Mouse (Mus musculus) intestine, postnatal 0 days (tissue): Measurements from ENCODE around the gene Tgm2. TPM values are rescaled to one million over a fixed set of nuclear protein-coding genes. Genes with fewer than 3 reads are reported as not detected.
A peak's percentile ranks its signal among the peaks of the same experiment; 100 is the strongest.

Experiments
- ATAC-seq: fragments of 200-750 bp; cut with Nextera tagmentation; 2 replicates; pipeline ENCODE4 v1.8.0; 2017; ENCODE audit warnings: mild to moderate bottlenecking, moderate TSS enrichment, moderate library complexity
- H3K27ac ChIP-seq: fragments of 300-500 bp; sonication (generic); 2 replicates; pipeline ENCODE4 v1.5.1; 2014; ENCODE audit warnings: mild to moderate bottlenecking, low read depth, low read length, moderate library complexity
- H3K27me3 ChIP-seq: fragments of 300-500 bp; sonication (generic); replicated peaks from 2 replicates; pipeline ENCODE4 v1.6.1; 2014; ENCODE audit warnings: low read length, mixed read lengths; ENCODE audit not compliant: control insufficient read depth, insufficient read depth
- H3K36me3 ChIP-seq: fragments of 300-500 bp; sonication (generic); 2 replicates; pipeline ENCODE4 v1.6.1; 2014; ENCODE audit warnings: mild to moderate bottlenecking, moderate library complexity; ENCODE audit not compliant: control insufficient read depth, insufficient read depth
- H3K4me1 ChIP-seq: fragments of 300-500 bp; sonication (generic); replicated peaks from 2 replicates; pipeline ENCODE4 v1.6.1; 2014; ENCODE audit warnings: antibody characterized with exemption, low read length, mixed read lengths; ENCODE audit not compliant: control insufficient read depth, insufficient read depth
- H3K4me2 ChIP-seq: fragments of 300-500 bp; sonication (generic); replicated peaks from 2 replicates; pipeline ENCODE4 v1.6.1; 2014; ENCODE audit warnings: low read depth, mild to moderate bottlenecking, moderate library complexity
- H3K4me3 ChIP-seq: fragments of 300-500 bp; sonication (generic); 2 replicates; pipeline ENCODE4 v1.5.1; 2014; ENCODE audit warnings: low read depth, low read length
- H3K9ac ChIP-seq: fragments of 300-500 bp; sonication (generic); 2 replicates; pipeline ENCODE4 v1.6.1; 2014; ENCODE audit warnings: mild to moderate bottlenecking, low read depth, low read length
- H3K9me3 ChIP-seq: fragments of 300-500 bp; sonication (generic); 2 replicates; pipeline ENCODE4 v1.6.1; 2016; ENCODE audit warnings: mixed run types; ENCODE audit not compliant: control insufficient read depth
- CTCF ChIP-seq: sonication (generic); IDR thresholded peaks from 2 replicates; pipeline ENCODE4 v1.5.1; 2016; ENCODE audit warnings: low read depth, mild to moderate bottlenecking, control low read depth, antibody characterized with exemption, moderate library complexity
- WGBS: fragments of 180-500 bp; shearing (Covaris S2); extraction: QIAGEN DNeasy Blood & Tissue Kit; methylation state at CpG from one replicate; pipeline ENCODE4 v1.1.7; 2014; 5-methylcytosine and 5-hydroxymethylcytosine counted together
- polyA plus RNA-seq: library from polyadenylated mRNA; unstranded; fragments of >200 nt; fragmentation: Nextera tagmentation; extraction: Ambion mirVana; gene quantifications from 2 replicates; pipeline ENCODE4 v1.2.1, GENCODE M21; 2015

The Tgm2 gene
- polyA plus RNA-seq, 1 experiment from 2014 or later: 40.0 TPM

GRCm38 (mm10) chr2:158093345-158093744 is 52.9 kb downstream of the Tgm2 start:
- no peak overlapping the region for H3K4me3 ChIP-seq
- no peak overlapping the region for H3K27ac ChIP-seq
- no peak overlapping the region for H3K9ac ChIP-seq
- no peaks in the 10 kb centered on the region for H3K36me3 ChIP-seq
- no peak overlapping the region for H3K4me2 ChIP-seq
- no peaks in the 10 kb centered on the region for H3K27me3 ChIP-seq
- no peak for ATAC-seq
- WGBS: 56% methylated on average over 5 of the region's 5 CpGs
- TF ChIP-seq CTCF: no peak
- H3K4me1 ChIP-seq: no peaks in the 10 kb centered on the region
- H3K9me3 ChIP-seq: no peaks in the 10 kb centered on the region

GRCm38 (mm10) chr2:158090096-158090495 is 56.1 kb downstream of the Tgm2 start:
- ATAC-seq: no peak
- Histone ChIP-seq H3K36me3 (no peaks in the 10 kb centered on the region), H3K4me3 (no peak overlapping the region), H3K9me3 (no peaks in the 10 kb centered on the region), H3K27ac (no peak overlapping the region), H3K27me3 (no peaks in the 10 kb centered on the region), H3K9ac (no peak overlapping the region), H3K4me1 (no peaks in the 10 kb centered on the region), H3K4me2 (no peak overlapping the region)
- WGBS: 87% methylated on average over 4 of the region's 4 CpGs
- no peak for TF ChIP-seq CTCF

GRCm38 (mm10) chr2:158084486-158084885 is 61.8 kb downstream of the Tgm2 start:
- Histone ChIP-seq H3K27ac (no peak overlapping the region), H3K4me2 (no peak overlapping the region), H3K4me1 (peaks cover 12% of the 10 kb centered on the region; the same call in 1 of the 2 replicates), H3K9ac (no peak overlapping the region), H3K27me3 (no peaks in the 10 kb centered on the region), H3K4me3 (no peak overlapping the region), H3K9me3 (no peaks in the 10 kb centered on the region), H3K36me3 (no peaks in the 10 kb centered on the region)
- no peak for ATAC-seq
- 61% methylated on average over 8 of the region's 8 CpGs for WGBS
- TF ChIP-seq CTCF: no peak

- H3K4me3 ChIP-seq: no peak overlapping the region
- H3K27ac ChIP-seq: peak overlapping the region; percentile 76
- ATAC-seq: peak; percentile 88
- H3K27me3 ChIP-seq: no peaks in the 10 kb centered on the region
- H3K36me3 ChIP-seq: peaks cover 18% of the 10 kb centered on the region
- no peaks in the 10 kb centered on the region for H3K9me3 ChIP-seq
- peak overlapping the region; percentile 22 for H3K4me2 ChIP-seq
- WGBS: 36% methylated on average over 9 of the region's 9 CpGs
- H3K9ac ChIP-seq: no peak overlapping the region
- peaks cover 18% of the 10 kb centered on the region; the same call in 1 of the 2 replicates for H3K4me1 ChIP-seq
- TF ChIP-seq CTCF: no peak
Observed at GRCm38 (mm10) chr2:158080622-158081241, 65.5 kb downstream of the Tgm2 start.

- H3K4me3 ChIP-seq: no peak overlapping the region
- peaks cover 18% of the 10 kb centered on the region; the same call in 1 of the 2 replicates for H3K4me1 ChIP-seq
- TF ChIP-seq CTCF: peak; percentile 57
- WGBS: 30% methylated on average over 9 of the region's 9 CpGs
- H3K9ac ChIP-seq: no peak overlapping the region
- no peak overlapping the region for H3K4me2 ChIP-seq
- H3K27ac ChIP-seq: peak overlapping the region; percentile 54
- peaks cover 26% of the 10 kb centered on the region for H3K36me3 ChIP-seq
- peak; percentile 61 for ATAC-seq
- H3K9me3 ChIP-seq: no peaks in the 10 kb centered on the region
- no peaks in the 10 kb centered on the region for H3K27me3 ChIP-seq
Observed at GRCm38 (mm10) chr2:158079843-158080395, 66.3 kb downstream of the Tgm2 start.

- H3K9me3 ChIP-seq: no peaks in the 10 kb centered on the region
- H3K36me3 ChIP-seq: peaks cover 31% of the 10 kb centered on the region
- peaks cover 18% of the 10 kb centered on the region; the same call in 1 of the 2 replicates for H3K4me1 ChIP-seq
- H3K27me3 ChIP-seq: no peaks in the 10 kb centered on the region
- H3K27ac ChIP-seq: no peak overlapping the region
- no peak overlapping the region for H3K4me3 ChIP-seq
- H3K9ac ChIP-seq: no peak overlapping the region
- WGBS: 65% methylated on average over 7 of the region's 7 CpGs
- H3K4me2 ChIP-seq: no peak overlapping the region
- no peak for TF ChIP-seq CTCF
- ATAC-seq: no peak
Observed at GRCm38 (mm10) chr2:158078971-158079370, 67.3 kb downstream of the Tgm2 start.
